Mouse (Mus musculus): ENCODE results near the gene Ankrd34a.

DNA sequence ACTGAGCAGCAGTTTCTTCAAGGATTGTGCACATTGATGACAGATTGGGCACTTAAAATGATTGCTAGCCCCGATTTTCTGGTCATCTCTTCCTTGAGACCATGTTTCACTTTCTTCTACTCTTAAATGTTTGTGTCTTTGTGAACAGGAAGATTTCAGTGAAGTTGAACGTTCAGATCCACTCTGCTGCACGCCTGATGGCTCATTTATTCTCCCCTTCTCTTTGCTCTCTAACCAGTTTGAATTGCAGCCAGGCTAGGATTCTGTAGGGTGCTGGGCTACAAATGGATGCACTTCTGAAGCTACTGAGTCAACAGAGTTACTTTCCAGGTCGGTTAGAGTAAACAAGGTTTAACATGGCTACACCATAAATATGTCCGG is 6.3 kb downstream of the Ankrd34a start:
- TF ChIP-seq CTCF (IDR thresholded peaks at IDR 0.05; ENCODE audit: control insufficient read depth, insufficient read depth, insufficient replicate concordance, low read depth, low read length) (no peak), POLR2A (IDR thresholded peaks at IDR 0.05; ENCODE audit: control insufficient read depth, low read depth, low read length) (no peak)
